Mouse (Mus musculus) olfactory bulb, adult 2 months (tissue): Measurements from ENCODE around the gene Srd5a1.

ENCODE experiments used
- CTCF ChIP-seq: fragments of 200-500 bp; IDR thresholded peaks from 2 replicates; pipeline ENCODE4 v1.5.1; 2012; ENCODE audit warnings: low read depth, mild to moderate bottlenecking, low read length, moderate library complexity; ENCODE audit not compliant: insufficient read depth
- POLR2A ChIP-seq: fragments of 200-500 bp; IDR thresholded peaks from 2 replicates; pipeline ENCODE4 v1.6.1; 2012; ENCODE audit warnings: mild to moderate bottlenecking, low read depth, low read length, moderate library complexity; ENCODE audit not compliant: insufficient read depth

GRCm38 (mm10) chr13:69555957-69556482 lies 55.2 kb downstream of the Srd5a1 start:
- TF ChIP-seq POLR2A (no peak), CTCF (no peak)
